Mouse (Mus musculus) cerebellum, adult 8-10 months (tissue): ENCODE results near the gene Il16.

Experiments
- DNase-seq: peaks from one replicate; pipeline ENCODE4 v3.0.0; 2022

Gene Il16

GRCm38 (mm10) chr7:83640581-83640980 is 104.9 kb downstream of the Il16 start:
- DNase-seq, result no peak

- DNase-seq, result no peak
Measured at GRCm38 (mm10) chr7:83639084-83639483, 106.4 kb downstream of the Il16 start.

- DNase-seq, result no peak
Measured at GRCm38 (mm10) chr7:83637781-83638583, 107.5 kb downstream of the Il16 start.

- no peak for DNase-seq
Measured at GRCm38 (mm10) chr7:83636425-83636824, 109.1 kb downstream of the Il16 start.

- DNase-seq, result no peak
Measured at GRCm38 (mm10) chr7:83635726-83636125, 109.8 kb downstream of the Il16 start.

- DNase-seq, result no peak
Measured at GRCm38 (mm10) chr7:83633856-83634255, 111.7 kb downstream of the Il16 start.

- no peak for DNase-seq
Measured at GRCm38 (mm10) chr7:83632682-83633120, 112.8 kb downstream of the Il16 start.

GRCm38 (mm10) chr7:83631828-83632681 is 113.5 kb downstream of the Il16 start, which contains the start of gene Stard5:
Gene Stard5 (plus strand): TSS chr7:83631959.
- DNase-seq, result peak; percentile 88

GRCm38 (mm10) chr7:83631073-83631827 is 114.3 kb downstream of the Il16 start:
- DNase-seq, result no peak

- no peak for DNase-seq
Measured at GRCm38 (mm10) chr7:83627369-83627768, 118.2 kb downstream of the Il16 start.

GRCm38 (mm10) chr7:83626557-83627257 is 118.8 kb downstream of the Il16 start:
- no peak for DNase-seq

- DNase-seq, result no peak
Measured at GRCm38 (mm10) chr7:83624065-83624464, 121.5 kb downstream of the Il16 start.

- DNase-seq, result no peak
Measured at GRCm38 (mm10) chr7:83622582-83622981, 122.9 kb downstream of the Il16 start.

- DNase-seq, result no peak
Measured at GRCm38 (mm10) chr7:83618709-83619108, 126.8 kb downstream of the Il16 start.

GRCm38 (mm10) chr7:83616268-83616667 is 129.3 kb downstream of the Il16 start:
- DNase-seq, result no peak

GRCm38 (mm10) chr7:83615815-83616214 is 129.7 kb downstream of the Il16 start:
- no peak for DNase-seq

GRCm38 (mm10) chr7:83615272-83615671 is 130.3 kb downstream of the Il16 start:
- DNase-seq, result no peak

- DNase-seq, result no peak
Measured at GRCm38 (mm10) chr7:83611886-83612285, 133.6 kb downstream of the Il16 start.

GRCm38 (mm10) chr7:83609891-83610290 is 135.6 kb downstream of the Il16 start:
- no peak for DNase-seq

GRCm38 (mm10) chr7:83606796-83607195 is 138.7 kb downstream of the Il16 start:
- no peak for DNase-seq

- DNase-seq, result no peak
Measured at GRCm38 (mm10) chr7:83604180-83604944, 141.2 kb downstream of the Il16 start.

GRCm38 (mm10) chr7:83599913-83600286 is 145.6 kb downstream of the Il16 start:
- peak; percentile 53 for DNase-seq
